In the genomic region with DNA sequence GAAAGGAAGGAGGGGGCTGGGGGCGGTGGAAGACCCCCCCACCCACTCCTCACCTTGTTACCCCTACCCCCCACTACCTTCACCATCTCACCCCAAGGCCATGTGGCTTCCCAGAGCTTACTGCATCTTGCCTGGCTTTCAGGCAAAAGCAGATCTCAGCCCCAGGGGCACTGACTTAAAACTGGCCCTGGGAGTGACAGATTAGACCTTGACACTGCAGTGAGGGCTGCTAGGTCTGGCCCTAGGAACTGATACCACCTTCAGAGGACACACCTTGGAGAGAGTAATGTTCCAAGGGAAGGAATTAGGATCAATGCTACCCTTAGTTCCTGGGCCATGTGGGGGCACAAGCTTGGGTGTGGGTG, we compare ENCODE assay signal across 8 mouse cellular contexts. TPM values are rescaled to one million over a fixed set of nuclear protein-coding genes. Genes with fewer than 3 reads are reported as not detected.
DNase-seq lines count a peak whose midpoint lies in the region; ATAC-seq and TF ChIP-seq lines count a peak whose summit lies in the region.

No protein-coding gene starts in this region.

- peak overlapping the region; percentile 53 for H3K4me3 ChIP-seq in cerebellum, adult 2 months (replicated peaks; ENCODE audit: insufficient read depth, low read depth, low read length)
- H3K4me3 ChIP-seq in hindbrain, postnatal 0 days (ENCODE audit: low read length), result peak overlapping the region; percentile 85
- H3K4me3 ChIP-seq in midbrain, postnatal 0 days (ENCODE audit: low read depth, low read length), result peak overlapping the region; percentile 83

- no peaks in the 10 kb centered on the region for H3K9me3 ChIP-seq in hindbrain, postnatal 0 days (ENCODE audit: low read length)
- H3K9me3 ChIP-seq in midbrain, postnatal 0 days (ENCODE audit: low read length), result no peaks in the 10 kb centered on the region

- 0% methylated on average over 1 of the region's 1 CpGs for WGBS in cerebellum, adult 2 months
- no CpG with 5 or more reads among the region's 1 CpGs for WGBS in hindbrain, postnatal 0 days
- 0% methylated on average over 1 of the region's 1 CpGs for WGBS in midbrain, postnatal 0 days

- peak; percentile 72 for ATAC-seq in hindbrain, postnatal 0 days
- ATAC-seq in midbrain, postnatal 0 days (ENCODE audit: low FRiP score), result peak; percentile 48

- no peak overlapping the region for H3K27ac ChIP-seq in cerebellum, adult 2 months (ENCODE audit: insufficient read depth, low read length)
- H3K27ac ChIP-seq in hindbrain, postnatal 0 days, result peak overlapping the region; percentile 80; the same call in 1 of the 2 replicates
- H3K27ac ChIP-seq in midbrain, postnatal 0 days (ENCODE audit: low read depth, low read length), result peak overlapping the region; percentile 59; the same call in 1 of the 2 replicates

- TF ChIP-seq POLR2A in cerebellum, adult 2 months (IDR thresholded peaks at IDR 0.05; ENCODE audit: borderline replicate concordance, insufficient read depth, low read length), result no peak

- DNase-seq in cerebellum, adult 2 months, result peak in 1 of 2 experiments; percentile 17
- no peak for DNase-seq in cerebellum, postnatal 10 days
- peak; percentile 10 to 17 for DNase-seq in spleen, postnatal 10 days (ENCODE audit: low spot score in 2 of 2)
- DNase-seq in spleen, adult 18-20 months, result no peak
- DNase-seq in hindbrain, postnatal 0 days (ENCODE audit: low spot score), result peak; percentile 18
- DNase-seq in midbrain, postnatal 0 days (ENCODE audit: low spot score), result no peak
- no peak for DNase-seq in left cerebral cortex, postnatal 36 days (ENCODE audit: low spot score in 2 of 2)
- DNase-seq in adrenal gland, postnatal 36 days, result no peak

- peak overlapping the region; percentile 96 for H3K4me2 ChIP-seq in hindbrain, postnatal 0 days (ENCODE audit: low read depth, low read length)
- peak overlapping the region; percentile 92 for H3K4me2 ChIP-seq in midbrain, postnatal 0 days (ENCODE audit: low read depth, low read length, poor library complexity, severe bottlenecking)

- intact Hi-C loops in left cerebral cortex, postnatal 36 days (cut with DNase I), result no loop called here

- H3K9ac ChIP-seq in hindbrain, postnatal 0 days (replicated peaks; ENCODE audit: low read length), result peak overlapping the region; percentile 76; the same call in 1 of the 2 replicates
- H3K9ac ChIP-seq in midbrain, postnatal 0 days (replicated peaks; ENCODE audit: low read length, poor library complexity, severe bottlenecking), result peak overlapping the region; percentile 76

- H3K4me1 ChIP-seq in cerebellum, adult 2 months (ENCODE audit: control insufficient read depth, insufficient read depth, low read length), result no peaks in the 10 kb centered on the region
- no peaks in the 10 kb centered on the region for H3K4me1 ChIP-seq in hindbrain, postnatal 0 days (ENCODE audit: insufficient read depth, low read length)
- no peaks in the 10 kb centered on the region for H3K4me1 ChIP-seq in midbrain, postnatal 0 days (ENCODE audit: insufficient read depth, low read length)

- no peaks in the 10 kb centered on the region for H3K27me3 ChIP-seq in cerebellum, adult 2 months (ENCODE audit: control insufficient read depth, insufficient read depth, low read length)
- no peaks in the 10 kb centered on the region for H3K27me3 ChIP-seq in hindbrain, postnatal 0 days (ENCODE audit: insufficient read depth, low read length)
- H3K27me3 ChIP-seq in midbrain, postnatal 0 days (ENCODE audit: insufficient read depth, low read length), result no peaks in the 10 kb centered on the region

- H3K36me3 ChIP-seq in hindbrain, postnatal 0 days (ENCODE audit: insufficient read depth, low read length), result no peaks in the 10 kb centered on the region
- no peaks in the 10 kb centered on the region for H3K36me3 ChIP-seq in midbrain, postnatal 0 days (ENCODE audit: insufficient read depth, low read length)

- TF ChIP-seq CTCF in cerebellum, adult 2 months (IDR thresholded peaks at IDR 0.05; ENCODE audit: borderline replicate concordance, insufficient read depth, low read depth, low read length), result no peak
- TF ChIP-seq CTCF in hindbrain, postnatal 0 days (IDR thresholded peaks at IDR 0.05; ENCODE audit: low read depth), result no peak
- TF ChIP-seq CTCF in midbrain, postnatal 0 days (IDR thresholded peaks at IDR 0.05), result no peak

RNA-seq across cellular contexts. Expression of a gene that starts 0.4 kb away (rescaled TPM):
- polyA plus RNA-seq in cerebellum, adult 2 months (2012; rRNA removed), result 15.8 and 16.2 TPM in 2 replicates
- total RNA-seq in hindbrain, postnatal 0 days (2014; rRNA removed), result 13.7 and 13.9 TPM in 2 replicates
- polyA plus RNA-seq in hindbrain, postnatal 0 days (2015; fragmentation: Nextera tagmentation; extraction: Ambion mirVana), result 22.6 and 24.6 TPM in 2 replicates
- 13.5 and 14.4 TPM in 2 replicates for total RNA-seq in midbrain, postnatal 0 days (2014; rRNA removed)
- polyA plus RNA-seq in midbrain, postnatal 0 days (2015; fragmentation: Nextera tagmentation; extraction: Ambion mirVana), result 15.7 and 17.4 TPM in 2 replicates
- total RNA-seq in left cerebral cortex, postnatal 36 days (2021), result 10 to 100 TPM; 15.9 to 17.6 TPM
- 100 to 1,000 TPM; 127 to 168 TPM for total RNA-seq in adrenal gland, postnatal 36 days (2021)

Comparison
In these comparisons a context has a peak if more than half of its experiments do, and no peak if none do; other contexts are left out.
1. DNase-seq: peak in spleen, postnatal 10 days (2 of 2) and hindbrain, postnatal 0 days (single experiment); none in cerebellum, postnatal 10 days (0 of 2), spleen, adult 18-20 months (0 of 2), midbrain, postnatal 0 days (single experiment), left cerebral cortex, postnatal 36 days (0 of 2) and adrenal gland, postnatal 36 days (0 of 2).
2. Peak in every context shown above with its lines, with median percentiles within 50 percentile points of each other: H3K4me3 ChIP-seq.